Mouse (Mus musculus) natural killer cell, adult 2 months (primary cell): ENCODE data around the gene Cd5.

Experiments
- DNase-seq, 2 experiments: peaks; one replicate each; pipeline ENCODE4 v3.0.0; 2022; ENCODE audit warnings: low spot score in 2 of 2

Cd5 gene

DNA sequence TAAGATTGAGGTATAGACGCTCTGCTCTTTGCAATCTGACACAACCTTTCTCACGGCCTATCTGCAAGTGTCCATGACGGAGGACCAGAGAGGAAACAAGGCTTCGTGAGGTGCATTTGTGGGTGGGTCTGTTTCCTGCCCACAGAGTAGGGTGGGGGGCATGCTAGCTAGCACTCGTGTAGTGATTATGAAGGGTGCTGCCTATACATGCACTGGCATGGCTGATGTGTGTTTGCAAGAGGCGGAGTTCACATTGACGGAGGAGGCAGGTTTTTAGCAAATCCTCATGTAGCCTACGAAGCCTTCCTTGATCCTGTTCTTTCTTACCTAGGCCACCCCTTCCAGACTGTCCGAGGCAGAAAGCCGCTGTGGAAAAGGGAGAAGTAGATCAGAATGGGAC lies 8.9 kb downstream of the Cd5 start:
- no peak for DNase-seq

DNA sequence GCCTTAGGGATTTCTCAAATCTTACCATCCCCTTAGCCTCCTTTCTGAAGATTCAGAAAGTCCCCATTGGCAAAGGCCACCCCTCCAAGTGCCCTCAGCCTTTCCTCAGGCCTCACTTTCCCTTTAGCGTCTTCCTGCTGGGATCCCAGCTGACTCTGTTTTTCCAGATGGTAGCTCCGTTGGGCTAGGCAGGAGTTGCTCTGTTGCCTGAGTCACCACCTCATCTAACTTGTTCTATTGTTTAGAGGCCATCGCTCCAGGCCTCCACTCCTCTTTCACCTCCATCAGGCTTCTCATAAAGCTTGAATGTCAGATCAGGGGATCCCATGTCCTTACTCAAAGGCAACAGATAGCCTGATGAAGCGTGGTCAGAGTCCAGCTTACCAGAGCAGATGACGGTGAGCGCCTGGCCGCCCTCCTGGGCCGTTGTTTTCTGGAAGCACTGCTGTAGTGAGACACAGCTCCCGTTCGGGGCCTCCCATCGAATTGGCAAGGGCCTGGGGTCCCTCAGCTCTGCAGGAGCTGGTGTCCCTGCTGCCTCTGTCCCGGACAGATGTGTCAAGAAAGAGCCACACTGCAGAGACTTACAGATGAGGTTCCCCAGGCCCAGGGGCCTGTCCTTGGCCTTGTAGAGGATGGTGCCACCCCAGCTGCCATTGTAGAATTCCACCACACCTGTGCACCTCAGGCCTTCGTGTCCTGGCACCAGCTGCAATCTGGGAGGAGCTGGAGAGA lies 14.0 kb downstream of the Cd5 start:
- DNase-seq: no peak

DNA sequence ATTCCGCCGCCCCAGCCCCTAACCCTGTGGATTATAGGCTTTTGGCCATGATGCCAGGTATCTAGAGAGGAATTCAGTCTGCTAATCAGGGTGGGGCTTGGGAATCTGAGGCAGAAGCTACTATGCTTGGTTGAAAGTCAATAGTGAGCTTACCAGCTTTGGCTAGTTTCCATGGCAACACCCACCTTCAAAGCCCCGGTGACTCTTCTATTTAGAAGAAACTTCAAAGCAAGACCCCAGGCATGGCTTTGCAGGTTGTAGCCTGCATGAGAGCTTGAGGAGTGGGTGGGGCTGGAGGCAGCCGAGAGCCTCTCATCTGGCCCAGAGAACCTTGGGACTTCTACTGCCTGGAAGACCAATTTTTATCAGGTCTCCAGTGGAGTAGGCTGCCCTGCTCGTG lies 15.2 kb downstream of the Cd5 start:
- no peak for DNase-seq

DNA sequence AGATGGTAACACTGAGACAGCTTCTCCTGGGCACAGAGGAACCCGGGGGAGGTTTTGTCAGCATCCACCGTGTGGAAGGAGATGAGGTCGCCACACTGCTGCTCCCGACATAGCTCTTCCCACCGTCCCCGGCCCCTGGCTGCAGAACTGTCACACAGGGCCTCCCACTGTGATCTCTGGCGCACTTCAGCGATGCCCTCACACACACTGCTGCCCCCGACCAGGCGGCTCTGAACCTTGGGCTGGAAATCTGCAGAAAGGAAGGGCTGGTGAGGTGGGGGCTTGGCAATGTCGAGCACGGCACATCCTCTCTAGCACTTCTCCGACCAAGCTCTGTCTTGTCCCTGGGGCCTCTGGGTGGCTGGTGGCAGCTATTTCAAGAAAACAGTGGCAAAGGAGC lies 15.7 kb downstream of the Cd5 start:
- no peak for DNase-seq

DNA sequence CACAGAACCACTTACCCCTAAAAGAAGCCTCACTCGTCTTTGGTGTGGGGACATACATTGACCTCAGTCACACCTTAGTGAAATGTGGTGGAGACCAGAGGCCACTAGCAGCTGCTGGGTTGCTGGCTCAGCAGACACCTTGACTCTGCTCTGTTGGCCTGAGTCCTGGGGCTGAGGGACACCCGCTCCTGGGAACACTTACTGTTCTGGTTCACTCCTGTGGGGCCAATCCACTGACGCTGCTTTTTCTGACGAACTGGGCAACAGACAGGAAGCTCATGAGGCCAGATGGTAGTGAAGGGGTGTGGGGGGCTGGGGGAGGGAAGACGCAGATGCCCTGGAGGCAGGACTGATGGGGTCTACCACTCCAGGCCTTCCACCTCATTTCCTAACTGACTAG lies 17.7 kb downstream of the Cd5 start:
- peak in 1 of 2 experiments; percentile 31 for DNase-seq

DNA sequence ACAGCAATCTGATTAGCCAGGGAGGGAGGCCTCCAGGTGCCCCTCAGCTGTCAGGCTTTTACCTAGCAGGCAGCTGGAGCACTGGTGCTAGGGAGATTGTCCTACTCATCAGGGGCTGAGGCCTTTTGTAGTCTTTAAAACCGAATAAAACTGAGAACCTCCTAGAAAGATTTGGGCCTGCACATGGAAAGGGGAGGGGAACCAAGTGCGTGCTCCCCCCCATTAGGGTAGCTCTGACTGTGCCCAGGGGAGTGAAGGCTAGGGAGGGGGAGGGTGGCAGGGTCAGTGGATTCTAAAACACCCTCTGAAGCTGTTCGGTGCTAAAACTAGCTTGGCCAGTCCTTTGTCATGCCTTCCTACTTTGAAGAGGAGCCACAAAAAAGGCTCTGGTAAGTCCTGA lies 18.3 kb downstream of the Cd5 start:
- no peak for DNase-seq

DNA sequence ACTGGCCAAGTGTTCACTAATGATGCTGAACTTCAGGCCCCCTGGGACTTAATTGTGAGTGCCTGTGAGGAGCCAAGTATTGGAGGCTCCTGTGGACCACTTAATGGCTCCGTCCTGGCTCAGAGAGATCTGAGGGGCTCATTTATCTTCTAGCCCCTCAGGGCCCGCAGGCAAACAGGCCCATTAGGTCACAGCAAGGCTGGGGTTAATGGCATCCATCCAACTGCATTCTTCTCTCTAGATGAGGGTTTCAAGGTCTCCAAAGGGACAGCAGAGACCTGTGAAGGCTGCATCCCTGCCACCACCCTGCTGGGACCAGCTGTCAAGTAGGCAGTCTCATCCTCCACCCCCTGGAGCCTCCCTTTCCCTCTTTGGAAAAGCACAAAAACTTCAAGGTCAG lies 19.1 kb downstream of the Cd5 start:
- no peak for DNase-seq

DNA sequence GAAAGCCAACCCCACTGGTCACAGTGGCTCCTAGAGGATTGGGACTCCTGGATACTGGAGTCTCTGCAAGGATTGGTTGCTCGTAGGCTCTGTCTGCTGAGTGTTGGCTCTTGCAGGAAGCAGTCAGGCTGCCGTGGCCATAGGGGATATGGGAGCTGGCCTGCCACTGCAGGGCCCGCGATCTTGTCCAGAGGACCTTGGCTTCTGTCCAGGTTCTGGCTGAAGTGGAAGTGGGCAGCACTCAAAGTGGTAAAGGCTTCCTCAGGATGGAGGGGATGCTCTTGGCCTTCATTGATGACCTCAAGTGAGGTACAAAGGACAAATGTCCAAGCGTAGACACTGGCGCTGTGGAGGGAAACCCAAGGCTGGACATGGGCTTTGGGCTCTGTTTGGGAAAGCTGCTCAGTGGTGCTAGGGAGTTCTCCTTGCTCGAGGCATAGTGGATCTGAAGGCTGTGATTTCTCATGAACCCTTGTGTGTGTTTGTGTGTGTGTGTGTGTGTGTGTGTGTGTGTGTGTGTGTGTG lies 20.5 kb downstream of the Cd5 start:
- no peak for DNase-seq

DNA sequence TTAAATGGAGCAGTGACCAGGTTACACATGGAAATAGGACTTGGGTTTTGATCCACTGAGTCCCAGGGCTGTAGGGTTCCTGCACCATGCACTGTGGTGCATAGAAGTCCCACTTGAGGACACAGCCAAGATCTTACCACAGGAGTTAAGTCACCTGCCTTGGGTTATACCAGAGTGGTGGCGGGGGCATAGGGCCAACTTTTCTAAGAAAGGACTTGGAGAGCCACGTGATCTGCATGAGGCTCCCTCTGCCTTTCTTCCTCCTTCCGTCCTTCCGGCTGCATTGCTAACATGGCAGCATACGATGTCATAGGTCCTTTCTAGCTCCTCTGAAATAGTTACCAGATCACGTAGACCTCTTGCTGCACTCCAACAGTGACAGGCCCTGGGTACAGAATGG lies 23.3 kb downstream of the Cd5 start:
- no peak for DNase-seq

DNA sequence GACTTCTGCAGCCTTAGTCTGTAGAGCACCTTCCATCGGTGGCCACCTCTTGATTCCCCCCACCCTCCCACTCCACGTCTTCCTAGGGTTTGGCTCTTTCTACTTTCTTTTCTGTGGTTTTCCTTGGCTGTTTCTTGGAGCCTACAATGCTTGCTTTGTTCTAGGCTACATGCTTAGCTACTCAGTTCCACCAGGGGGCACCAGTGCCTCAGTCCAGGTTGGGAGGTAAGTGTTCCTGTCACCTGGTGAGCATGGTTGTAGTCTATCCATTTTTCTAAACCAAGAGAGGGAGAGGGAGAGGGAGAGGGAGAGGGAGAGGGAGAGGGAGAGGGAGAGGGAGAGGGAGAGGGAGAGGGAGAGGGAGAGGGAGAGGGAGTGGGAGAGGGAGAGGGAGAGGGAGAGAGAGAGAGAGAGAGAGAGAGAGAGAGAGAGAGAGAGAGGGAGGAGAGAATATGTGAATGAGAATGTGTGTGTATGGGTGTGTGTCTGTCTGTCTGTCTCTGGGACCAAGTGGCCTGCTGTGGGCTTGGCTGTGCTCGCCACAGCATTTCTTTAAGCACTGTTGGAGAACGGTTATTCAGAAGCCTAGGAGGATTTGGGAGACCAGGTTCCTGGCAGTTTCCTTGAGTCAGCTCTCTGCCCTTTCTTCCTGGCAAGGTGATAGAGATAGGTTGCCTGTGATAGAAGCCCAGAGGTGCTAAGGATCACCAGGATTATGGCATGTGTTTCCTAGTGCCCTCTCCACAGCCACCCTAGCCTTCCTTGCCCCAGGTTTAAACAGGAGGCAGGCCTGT lies 23.9 kb downstream of the Cd5 start:
- DNase-seq: peak; percentile 13 to 66

DNA sequence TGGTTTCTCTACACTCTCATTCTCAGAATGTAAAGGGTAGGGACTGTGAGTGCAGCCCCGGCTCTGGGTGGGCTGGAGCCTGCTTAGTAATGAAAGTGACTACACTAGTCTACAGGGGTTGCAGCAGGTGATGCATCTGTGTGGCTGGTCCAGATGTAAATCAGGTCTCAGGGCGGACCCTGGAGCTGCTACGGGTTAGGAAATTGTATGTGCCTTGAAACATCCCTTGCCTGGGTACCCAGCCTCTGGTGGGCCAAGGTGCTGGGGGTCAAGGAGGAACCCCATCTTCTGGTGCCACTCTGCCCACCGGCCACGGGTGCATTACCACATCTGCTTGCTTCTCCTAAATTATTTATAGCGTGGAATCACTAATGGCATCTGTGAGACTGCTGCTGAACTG lies 24.6 kb downstream of the Cd5 start:
- no peak for DNase-seq

DNA sequence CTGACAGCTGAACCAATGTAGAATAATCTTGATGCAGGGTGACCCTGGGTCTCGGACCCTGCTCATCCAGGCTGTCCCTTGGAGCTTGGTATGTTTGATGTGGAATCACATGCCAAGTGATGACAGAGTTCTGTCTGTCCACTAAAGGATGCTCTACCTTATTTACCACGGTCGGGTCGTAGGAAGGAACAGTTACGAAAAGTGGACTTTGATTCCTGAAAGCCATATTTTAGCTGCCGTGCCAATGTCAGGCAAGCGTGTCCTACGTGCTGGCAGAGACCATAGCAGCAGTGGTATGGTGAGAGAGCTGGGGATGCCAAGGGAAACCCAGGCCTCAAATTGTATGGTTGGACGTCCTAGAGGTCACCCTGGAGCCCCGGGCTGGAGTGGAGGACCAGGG lies 25.3 kb downstream of the Cd5 start:
- DNase-seq: no peak

DNA sequence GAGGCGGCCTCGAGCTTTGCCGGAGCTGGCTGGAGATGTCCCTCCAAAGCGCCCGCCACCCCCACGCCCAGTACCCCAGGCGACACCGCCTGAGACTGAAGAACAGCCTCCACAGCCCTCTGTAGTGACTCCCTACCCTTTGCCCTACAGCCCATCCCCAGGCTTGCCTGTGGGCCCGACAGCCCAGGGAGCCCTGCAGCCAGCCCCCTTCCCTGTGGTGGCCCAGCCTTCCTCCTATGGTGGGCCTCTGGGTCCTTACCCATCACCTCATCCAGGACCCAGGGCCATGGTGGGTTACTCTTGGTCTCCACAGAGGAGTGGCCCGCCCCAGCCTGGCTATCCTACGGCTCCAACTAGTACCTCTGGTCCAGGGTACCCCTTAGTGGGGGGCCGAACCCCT lies 26.2 kb downstream of the Cd5 start:
- no peak for DNase-seq

DNA sequence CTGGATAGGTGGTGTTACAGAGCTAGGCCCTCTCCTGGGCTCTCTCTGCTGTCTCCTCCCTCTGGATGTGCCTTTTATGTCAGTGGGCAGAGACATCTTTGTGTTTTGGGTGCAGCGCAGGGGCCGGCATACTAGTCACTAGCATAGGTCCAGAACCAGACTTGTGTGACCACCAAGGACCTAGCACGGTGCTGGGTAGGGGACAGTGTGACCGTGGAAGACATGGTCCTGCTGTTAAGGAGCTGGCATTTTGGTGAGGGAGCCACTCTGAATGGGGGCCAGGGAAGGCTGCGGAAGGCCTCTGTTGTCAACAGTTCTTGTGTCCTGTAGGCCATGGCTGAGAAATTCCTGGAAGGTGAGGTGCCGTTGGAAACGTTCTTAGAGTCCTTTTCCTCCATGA lies 26.6 kb downstream of the Cd5 start:
- DNase-seq: no peak

DNA sequence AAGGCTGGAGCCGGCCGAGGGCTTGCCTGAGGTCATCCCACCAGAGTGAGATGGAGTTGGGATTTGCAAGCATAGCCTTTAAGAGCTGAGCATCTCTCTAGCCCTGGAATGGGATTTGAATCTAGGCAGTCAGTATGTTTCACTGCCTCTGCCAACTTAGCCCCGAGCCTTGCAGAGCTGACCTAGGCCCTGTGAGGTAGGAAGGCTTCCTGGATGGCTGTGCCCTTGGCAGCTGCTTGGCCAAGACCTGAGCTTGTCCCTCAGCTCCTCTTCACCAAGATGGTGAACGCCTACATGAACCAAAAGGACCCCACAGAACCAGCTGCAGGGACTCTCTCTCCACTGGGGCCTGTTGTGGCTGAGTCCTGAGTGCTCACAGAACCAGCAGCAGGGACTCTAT lies 28.1 kb downstream of the Cd5 start:
- no peak for DNase-seq

DNA sequence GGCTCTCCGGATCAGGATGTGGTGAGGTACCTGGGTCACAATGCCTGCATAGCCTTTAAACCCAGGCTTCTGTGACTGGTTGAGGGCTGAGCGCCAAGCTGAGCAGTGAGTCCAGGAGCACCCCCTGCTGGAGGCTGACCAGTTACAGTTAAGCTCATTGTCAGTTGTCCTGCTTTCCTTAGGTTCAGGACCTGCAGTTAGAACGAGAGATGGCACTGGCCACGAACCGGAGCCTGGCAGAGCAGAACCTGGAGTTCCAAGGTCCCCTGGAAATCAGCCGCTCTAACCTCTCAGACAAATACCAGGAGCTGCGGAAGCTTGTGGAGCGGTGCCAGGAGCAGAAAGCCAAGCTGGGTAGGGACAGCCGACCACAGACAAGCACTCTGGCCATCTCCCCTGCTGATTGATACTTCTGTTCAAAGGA lies 28.7 kb downstream of the Cd5 start:
- peak; percentile 46 to 56 for DNase-seq

DNA sequence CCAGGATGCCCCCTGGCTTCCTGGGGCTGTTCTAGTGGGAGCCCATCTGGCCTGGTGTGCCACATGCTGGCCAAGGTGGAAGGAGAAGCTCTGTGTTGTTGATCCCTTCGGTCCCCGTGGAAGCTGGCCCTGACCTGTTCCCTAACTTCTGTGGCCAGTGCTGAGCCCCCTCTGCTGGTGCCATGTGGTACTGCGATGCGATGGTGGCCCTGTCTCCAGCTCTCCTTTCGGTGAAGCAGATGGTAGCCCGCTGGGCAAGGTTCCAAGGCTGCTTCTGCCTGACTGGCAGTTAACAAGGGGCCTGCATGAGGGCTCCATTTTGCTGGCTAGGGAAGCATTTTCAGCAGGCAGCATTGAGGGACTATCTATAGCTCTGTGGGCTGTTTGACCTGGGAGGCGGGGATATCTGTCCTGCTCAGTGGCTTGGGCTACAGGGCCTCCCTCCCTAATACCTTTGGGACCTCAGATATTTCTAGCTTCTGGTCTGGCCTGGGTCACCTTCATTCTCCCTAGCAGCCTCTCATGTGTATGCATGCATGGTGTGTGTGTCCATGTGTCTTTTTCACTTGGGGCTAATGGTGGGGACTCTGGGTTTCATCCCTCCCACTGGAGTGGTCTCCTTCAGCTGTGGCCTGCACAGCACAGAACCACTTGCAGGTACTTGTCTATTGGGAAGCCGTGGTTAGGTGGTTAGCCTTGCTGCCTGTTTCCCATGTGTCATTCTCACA lies 29.3 kb downstream of the Cd5 start:
- DNase-seq: peak; percentile 70 to 76

DNA sequence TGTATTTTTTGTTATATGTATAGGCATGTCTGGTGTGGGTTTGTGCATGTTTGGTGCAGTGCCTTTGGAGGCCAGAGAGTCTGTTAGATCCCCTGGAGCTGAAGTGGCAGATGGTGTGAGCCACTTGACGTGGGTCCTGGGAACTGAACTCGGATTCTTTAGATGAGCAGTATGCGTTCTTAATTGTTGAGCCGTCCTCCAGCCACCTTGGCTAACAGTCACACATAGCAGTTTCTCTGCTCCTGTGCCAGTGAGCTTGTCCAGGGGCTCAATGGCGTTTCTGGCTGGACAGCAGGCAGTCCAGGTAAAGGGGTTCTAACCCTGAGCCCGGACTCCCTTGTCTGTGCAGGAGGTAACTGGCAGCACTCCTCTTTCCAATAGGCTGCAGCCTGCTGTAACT lies 29.9 kb downstream of the Cd5 start:
- no peak for DNase-seq

DNA sequence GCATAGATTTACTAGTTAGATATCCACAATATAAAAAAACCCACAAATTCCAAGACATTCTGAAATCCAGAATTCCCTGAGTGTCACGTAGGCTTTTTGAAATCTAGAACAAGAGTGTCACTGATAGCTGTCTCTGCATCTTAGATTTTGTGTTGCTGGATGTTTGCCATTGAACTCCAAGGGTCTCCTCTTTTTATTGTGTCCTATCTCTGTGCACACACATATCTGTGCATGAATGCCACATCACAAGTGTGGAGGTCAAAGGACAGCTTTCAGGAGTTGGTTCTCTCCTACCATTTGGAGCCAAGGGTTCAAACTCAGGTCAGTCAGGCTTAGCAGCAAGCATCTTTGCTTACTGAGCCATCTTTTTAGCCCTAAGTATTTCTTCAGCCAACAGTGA lies 30.9 kb downstream of the Cd5 start:
- no peak for DNase-seq

DNA sequence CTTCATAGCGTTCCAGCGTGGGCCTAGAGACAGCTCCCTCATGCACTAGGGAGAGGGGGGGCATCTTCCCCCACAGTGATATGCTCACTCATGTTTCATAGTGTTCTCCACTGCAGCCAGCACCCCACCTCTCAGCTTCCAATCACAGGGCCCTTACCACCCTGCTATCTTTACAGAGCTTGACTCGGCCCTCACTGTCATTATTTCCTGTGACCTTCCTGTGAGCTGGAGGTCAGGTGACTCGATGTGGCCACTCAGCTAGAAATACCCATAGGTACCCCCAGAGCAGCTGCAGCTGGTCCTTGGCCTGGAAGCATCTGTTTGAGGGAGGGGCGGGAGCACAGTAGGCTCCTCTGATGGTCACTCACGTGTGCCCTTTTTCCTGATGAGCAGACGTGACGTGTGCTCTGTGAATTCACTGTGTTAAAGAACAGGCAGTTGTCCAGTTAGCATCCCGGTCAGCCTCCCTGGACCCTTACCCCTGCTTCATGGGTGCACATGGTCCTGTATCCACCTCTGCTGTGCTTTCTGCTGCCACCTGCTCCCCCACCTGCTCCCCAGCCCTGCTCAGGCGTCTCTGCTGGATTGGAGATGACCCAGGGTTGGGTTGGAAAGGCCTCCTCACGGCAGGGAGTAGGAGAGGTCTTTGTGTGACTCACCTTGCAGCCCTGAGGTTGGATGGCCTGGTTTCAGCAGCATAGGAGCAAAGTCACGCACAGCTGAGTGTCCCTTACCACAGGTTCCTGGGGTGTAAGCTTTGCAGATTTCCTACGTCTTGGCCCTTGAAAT lies 31.5 kb downstream of the Cd5 start:
- no peak for DNase-seq

DNA sequence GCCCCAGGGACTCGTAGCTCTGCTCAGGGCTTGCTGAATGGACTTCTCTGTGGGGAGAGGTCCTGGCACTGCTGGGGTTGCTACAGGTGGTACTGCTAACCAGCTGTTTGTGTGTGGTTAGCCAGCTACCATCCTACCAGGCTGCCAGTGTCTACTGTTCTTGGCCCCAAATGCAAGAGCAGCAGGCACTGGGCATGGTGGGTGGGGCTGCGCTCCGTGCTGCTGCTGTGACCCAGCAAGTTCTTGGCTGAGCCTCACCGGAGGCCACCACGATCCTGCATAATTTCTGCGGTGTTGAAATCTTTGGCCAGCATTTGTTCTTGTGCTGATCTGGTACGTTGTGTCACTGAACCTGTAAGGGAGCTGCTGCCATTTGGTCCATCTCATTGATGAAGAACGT lies 35.3 kb downstream of the Cd5 start:
- no peak for DNase-seq

DNA sequence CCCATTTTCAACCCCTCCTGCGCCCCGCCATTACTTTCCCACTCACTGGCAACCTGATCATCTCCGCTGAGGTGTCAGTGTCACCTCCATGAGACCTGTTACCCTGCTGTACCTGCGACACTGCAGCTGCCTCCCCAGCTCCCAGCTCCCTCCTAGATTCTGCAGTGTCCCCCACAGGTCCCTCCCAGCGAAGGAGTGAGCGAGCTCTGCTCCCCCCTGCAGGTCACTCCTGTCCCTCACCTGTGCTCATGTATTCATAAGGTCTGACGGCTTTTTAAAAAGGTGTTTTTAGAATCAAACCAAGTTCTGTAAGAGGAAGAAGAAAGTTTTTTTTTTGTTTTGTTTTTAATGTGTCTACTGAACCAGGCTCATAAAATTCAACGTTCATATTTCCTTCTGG lies 36.7 kb downstream of the Cd5 start:
- DNase-seq: no peak
